Mouse (Mus musculus) embryonic fibroblast, embryonic 13.5 days (primary cell): ENCODE results near the gene Neb. TPM values are rescaled to one million over a fixed set of nuclear protein-coding genes. Genes with fewer than 3 reads are reported as not detected.

Experiments used
- H3K27ac ChIP-seq: 2 replicates; pipeline ENCODE4 v1.5.1; 2012; ENCODE audit warnings: low read length, control low read depth, inconsistent platforms; ENCODE audit not compliant: insufficient read depth
- H3K4me1 ChIP-seq: 2 replicates; pipeline ENCODE4 v1.6.1; 2011; ENCODE audit warnings: low read length; ENCODE audit not compliant: control insufficient read depth, insufficient read depth
- H3K4me3 ChIP-seq: 2 replicates; pipeline ENCODE4 v1.5.1; 2011; ENCODE audit warnings: mild to moderate bottlenecking, control low read depth, low read length; ENCODE audit not compliant: insufficient read depth
- CTCF ChIP-seq: IDR thresholded peaks from 2 replicates; pipeline ENCODE4 v1.5.1; 2011; ENCODE audit warnings: mild to moderate bottlenecking, control low read depth, low read length, moderate library complexity, borderline replicate concordance; ENCODE audit not compliant: insufficient read depth
- POLR2A ChIP-seq: IDR thresholded peaks from 2 replicates; pipeline ENCODE4 v1.6.1; 2011; ENCODE audit warnings: low read depth, mild to moderate bottlenecking, control low read depth, low read length, moderate library complexity
- polyA plus RNA-seq: library from polyadenylated mRNA; stranded (reverse); fragments of >200 nt; gene quantifications from 2 replicates; pipeline ENCODE4 v1.2.4, GENCODE M21; 2011; ENCODE audit warnings: low read depth; ENCODE audit not compliant: missing spikeins, insufficient read length

Neb gene
- polyA plus RNA-seq, 1 experiment, result 0.53 TPM

DNA sequence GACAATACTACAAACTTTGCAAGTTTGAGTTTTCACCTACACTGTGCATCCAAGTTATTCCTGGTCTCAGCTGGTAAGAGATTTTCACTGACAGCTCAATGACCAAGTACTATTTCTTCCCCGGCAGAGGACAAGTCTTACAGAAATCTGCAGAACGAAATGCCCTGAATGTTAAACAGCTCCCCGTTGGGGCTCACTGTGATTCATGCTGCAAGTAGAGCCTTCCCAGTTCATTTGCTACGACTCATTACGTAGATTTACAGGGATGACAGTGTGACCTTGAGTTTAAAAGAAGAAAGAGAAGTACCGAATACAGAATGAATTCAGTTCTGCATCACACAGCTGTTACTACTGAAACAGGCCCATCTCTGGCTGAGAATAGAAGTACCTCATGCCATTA is 91.9 kb downstream of the Neb start:
- no peak for TF ChIP-seq CTCF
- no peak for TF ChIP-seq POLR2A
- no peak overlapping the region for H3K27ac ChIP-seq
- H3K4me3 ChIP-seq, result no peak overlapping the region
- H3K4me1 ChIP-seq, result peaks cover 4% of the 10 kb centered on the region; the same call in 1 of the 2 replicates

DNA sequence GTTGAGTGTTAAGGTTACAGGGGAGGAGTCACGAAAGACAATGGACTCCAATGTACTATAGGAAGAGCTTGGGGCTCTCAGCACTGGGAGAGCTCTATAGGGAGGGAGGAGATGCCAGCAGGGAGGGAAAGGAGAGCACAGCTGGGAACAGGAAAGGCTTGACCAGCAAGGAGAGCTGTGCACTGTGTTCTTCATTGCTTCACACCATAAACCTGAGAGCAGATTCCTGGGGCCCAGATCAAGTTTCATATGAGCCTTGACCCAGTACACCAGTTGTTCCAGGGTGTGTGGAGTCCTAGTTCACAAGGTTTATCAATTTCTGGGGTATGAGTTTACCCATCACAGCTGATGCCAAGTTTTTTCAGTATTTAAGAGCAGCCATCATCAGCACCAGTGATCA is 106.1 kb downstream of the Neb start:
- Histone ChIP-seq H3K4me1 (peaks cover 7% of the 10 kb centered on the region), H3K27ac (peak overlapping the region; percentile 88), H3K4me3 (no peak overlapping the region)
- TF ChIP-seq POLR2A, result no peak
- TF ChIP-seq CTCF, result no peak

DNA sequence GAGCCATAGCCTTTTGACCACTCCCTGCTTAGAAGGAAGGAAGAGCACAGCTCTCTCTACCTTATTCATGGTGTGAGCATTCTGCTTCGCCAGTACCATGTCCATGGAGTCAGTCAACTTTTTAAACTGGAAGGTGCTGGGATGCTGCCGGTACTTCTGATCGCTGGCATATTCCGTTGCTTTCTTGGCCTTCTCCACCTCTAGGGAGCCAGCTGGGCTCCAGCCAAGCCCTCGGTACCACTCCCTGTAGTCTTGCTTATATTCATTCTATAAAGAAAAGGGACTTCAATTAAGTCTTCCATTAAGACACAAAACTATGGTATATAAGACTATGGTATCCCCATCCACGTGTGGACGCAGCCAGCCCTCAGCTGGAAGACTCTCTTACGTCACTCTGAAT is 107.4 kb downstream of the Neb start:
- no peak overlapping the region for H3K4me3 ChIP-seq
- TF ChIP-seq POLR2A (no peak), CTCF (no peak)

DNA sequence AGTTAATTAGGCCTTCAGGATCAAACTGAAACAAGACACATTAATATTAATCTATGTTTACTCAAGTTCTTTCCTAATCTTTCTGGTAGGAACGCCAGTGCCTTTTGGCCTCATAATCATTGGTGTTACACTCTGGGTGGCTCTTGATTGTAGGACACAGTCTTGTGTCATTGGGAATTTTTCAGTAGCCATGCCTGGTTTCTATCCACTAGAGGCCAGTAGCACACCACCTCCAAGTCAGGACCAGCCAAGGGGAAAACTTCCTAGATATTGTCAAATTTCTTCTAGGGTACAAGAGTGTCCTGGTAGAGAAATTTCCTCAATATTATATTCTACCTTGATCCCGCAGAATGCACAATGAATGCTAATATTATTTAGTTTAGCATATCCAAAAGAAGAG is 116.1 kb downstream of the Neb start:
- no peak for TF ChIP-seq CTCF
- no peak for TF ChIP-seq POLR2A
- Histone ChIP-seq H3K4me1 (no peaks in the 10 kb centered on the region), H3K27ac (no peak overlapping the region), H3K4me3 (no peak overlapping the region)

More for the DNA sequence above, 107.4 kb downstream of the Neb start:
- Histone ChIP-seq H3K27ac (no peak overlapping the region), H3K4me1 (peaks cover 7% of the 10 kb centered on the region)

DNA sequence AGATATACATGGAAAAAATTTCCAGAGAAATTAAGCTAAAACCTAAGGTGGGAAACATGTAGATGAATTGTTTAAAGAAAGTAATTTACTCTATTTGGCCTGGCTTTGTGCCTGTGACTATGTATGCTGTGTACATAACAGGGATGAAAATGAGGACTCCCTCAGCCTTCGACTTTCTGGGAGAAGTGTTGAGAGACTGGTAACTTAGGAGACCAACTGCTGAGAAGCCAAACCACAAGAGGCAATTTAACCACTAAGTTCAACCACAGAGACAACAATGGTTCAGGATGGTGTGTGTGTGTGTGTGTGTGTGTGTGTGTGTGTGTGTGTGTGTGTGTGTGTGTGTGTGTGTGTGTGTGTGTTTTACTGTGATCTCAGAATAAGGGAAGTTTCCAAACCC is 126.2 kb downstream of the Neb start:
- no peak overlapping the region for H3K4me3 ChIP-seq
- no peaks in the 10 kb centered on the region for H3K4me1 ChIP-seq
- TF ChIP-seq CTCF (no peak), POLR2A (no peak)
- H3K27ac ChIP-seq, result no peak overlapping the region

DNA sequence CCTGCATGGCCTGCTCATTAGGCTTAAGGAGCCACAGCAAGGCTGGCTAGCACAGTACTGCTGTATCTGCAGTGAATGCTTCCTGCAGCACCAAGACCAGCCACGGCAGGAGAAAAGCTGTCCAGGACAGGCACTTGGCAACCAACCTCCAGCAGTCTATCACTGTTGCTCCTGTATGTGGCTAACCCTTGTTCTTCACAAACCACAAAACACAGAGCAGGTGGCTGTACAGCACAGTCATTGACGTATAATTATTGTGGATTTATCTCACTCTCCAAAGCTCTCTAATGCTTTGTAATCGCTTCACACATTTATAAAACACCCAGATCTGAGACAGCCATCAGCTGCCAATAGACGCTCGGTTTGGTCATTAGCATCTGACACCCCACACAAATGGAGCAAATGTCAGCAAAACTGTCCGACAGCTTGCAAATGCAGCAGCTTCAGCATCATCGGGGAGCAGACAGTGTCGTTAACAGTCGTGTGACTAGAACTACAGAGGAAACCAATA is 129.9 kb downstream of the Neb start:
- H3K4me1 ChIP-seq, result no peaks in the 10 kb centered on the region
- H3K27ac ChIP-seq, result no peak overlapping the region

DNA sequence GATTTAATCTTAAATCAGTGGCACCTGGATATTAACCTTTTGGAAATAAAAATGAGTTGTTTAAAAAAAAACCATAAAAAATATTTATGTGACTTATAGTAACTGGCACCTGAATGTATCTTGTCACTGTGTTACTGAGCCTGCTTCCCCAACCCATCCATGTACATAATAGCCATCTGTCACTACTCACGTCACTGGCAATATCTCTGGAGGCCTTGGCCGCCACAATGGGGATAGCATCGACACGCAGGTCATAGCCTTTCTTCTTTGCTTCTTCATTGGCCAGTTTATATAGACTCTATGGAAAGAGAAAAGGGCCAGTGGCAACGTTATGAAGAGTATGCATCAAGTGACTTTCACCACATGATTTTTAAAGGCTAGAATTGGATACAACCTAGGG is 133.2 kb downstream of the Neb start:
- no peak for TF ChIP-seq POLR2A
- TF ChIP-seq CTCF, result no peak
- H3K4me1 ChIP-seq, result no peaks in the 10 kb centered on the region
- H3K4me3 ChIP-seq, result no peak overlapping the region
- no peak overlapping the region for H3K27ac ChIP-seq

More for the DNA sequence above, 129.9 kb downstream of the Neb start:
- H3K4me3 ChIP-seq, result no peak overlapping the region
- TF ChIP-seq CTCF, result no peak
- no peak for TF ChIP-seq POLR2A

DNA sequence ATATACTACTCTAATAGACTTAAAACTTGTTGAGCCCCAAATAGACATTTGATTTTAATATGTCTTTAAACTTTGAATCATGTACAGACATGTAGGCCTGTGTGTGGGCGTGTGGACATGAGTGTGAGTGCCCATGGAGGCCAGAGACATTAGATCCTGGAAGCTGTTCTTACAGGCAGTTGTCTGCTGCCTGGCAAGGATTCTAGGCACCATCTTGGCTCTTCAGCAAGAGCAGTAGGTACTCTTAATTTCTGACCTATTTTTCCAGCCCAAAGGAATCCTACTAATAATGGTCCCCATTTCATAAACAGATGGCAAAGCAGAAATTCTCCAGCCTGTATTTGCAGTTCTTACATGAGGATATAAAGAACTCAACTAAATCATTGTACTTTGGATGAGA is 135.6 kb downstream of the Neb start:
- Histone ChIP-seq H3K4me1 (no peaks in the 10 kb centered on the region), H3K27ac (no peak overlapping the region), H3K4me3 (no peak overlapping the region)
- TF ChIP-seq CTCF, result no peak
- TF ChIP-seq POLR2A, result no peak

DNA sequence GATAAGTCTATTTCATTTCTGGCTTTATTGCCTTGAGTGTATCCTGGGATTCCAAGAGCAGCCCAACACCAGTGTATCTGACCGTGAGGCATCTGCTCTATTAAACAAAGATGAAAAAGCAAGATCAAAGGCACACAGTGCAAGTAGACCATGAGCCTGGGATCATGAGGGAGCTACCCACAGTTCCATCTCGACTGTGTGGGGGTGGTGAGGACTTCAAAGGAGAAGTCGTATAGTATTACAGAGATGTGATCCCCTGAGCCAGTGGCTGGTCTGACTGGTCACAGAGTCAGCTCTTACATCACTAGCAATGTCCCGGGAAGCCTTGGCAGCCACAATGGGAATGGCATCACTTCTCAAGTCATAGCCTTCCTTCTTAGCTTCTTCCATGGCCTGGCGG is 140.4 kb downstream of the Neb start:
- Histone ChIP-seq H3K4me1 (no peaks in the 10 kb centered on the region), H3K27ac (no peak overlapping the region), H3K4me3 (no peak overlapping the region)
- TF ChIP-seq POLR2A, result no peak
- TF ChIP-seq CTCF, result no peak

DNA sequence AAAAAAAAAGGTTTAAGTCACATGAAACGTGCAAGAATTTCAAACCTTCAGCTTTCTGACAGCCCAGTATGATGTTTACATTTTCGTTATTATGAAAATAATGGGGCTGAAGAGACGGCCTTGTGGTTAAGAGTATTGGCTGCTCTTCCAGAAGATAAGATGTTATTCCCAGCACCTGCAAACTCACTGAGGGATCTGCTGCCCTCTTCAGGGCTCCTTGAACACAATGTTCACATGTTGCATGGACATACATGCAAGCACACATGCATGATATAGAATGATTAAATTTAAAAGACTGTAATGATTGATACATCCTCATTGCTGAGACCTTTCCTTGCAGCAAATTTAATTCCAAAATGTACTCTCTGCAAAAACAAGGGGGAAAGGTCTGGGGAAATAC is 150.7 kb downstream of the Neb start:
- no peak overlapping the region for H3K27ac ChIP-seq
- H3K4me1 ChIP-seq, result no peaks in the 10 kb centered on the region
- TF ChIP-seq POLR2A (no peak), CTCF (no peak)
- H3K4me3 ChIP-seq, result no peak overlapping the region

DNA sequence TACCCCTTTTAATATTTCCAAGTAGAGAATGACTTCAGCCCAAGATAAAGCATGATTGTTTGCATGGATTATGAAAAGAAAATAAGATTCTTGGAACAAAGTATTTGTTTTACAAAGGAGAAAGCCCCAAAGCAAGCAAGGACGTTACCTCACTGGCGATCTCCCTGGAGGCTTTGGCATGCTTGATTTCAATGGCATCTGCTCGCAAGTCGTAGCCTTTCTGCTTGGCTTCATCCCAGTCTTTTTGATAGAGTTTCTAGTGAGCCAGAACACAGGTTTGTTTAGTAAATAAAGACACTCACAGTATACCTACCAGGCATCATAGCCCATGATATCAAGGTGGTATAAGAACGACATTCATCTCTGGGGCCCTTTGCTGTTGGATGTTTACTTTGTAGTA is 153.9 kb downstream of the Neb start:
- H3K4me1 ChIP-seq, result no peaks in the 10 kb centered on the region
- H3K27ac ChIP-seq, result no peak overlapping the region
- H3K4me3 ChIP-seq, result no peak overlapping the region
- no peak for TF ChIP-seq CTCF
- TF ChIP-seq POLR2A, result no peak
